Mouse (Mus musculus) intestine, embryonic 14.5 days (tissue): ENCODE results near the gene Spag7. TPM values are rescaled to one million over a fixed set of nuclear protein-coding genes. Genes with fewer than 3 reads are reported as not detected.

Experiments used
- ATAC-seq: fragments of 200-750 bp; cut with Nextera tagmentation; replicated peaks from 2 replicates; pipeline ENCODE4 v1.8.0; 2017; ENCODE audit warnings: low read depth, moderate number of reproducible peaks, moderate TSS enrichment, moderate library complexity; ENCODE audit not compliant: low FRiP score, low TSS enrichment
- DNase-seq: peaks from one replicate; pipeline ENCODE4 v3.0.0-alpha.2; 2018; ENCODE audit warnings: low spot score
- H3K27ac ChIP-seq: fragments of 300-500 bp; sonication (generic); 2 replicates; pipeline ENCODE4 v1.5.1; 2014; ENCODE audit warnings: low read depth, mild to moderate bottlenecking, control low read depth
- H3K27me3 ChIP-seq: fragments of 300-500 bp; sonication (generic); replicated peaks from 2 replicates; pipeline ENCODE4 v1.6.1; 2014; ENCODE audit warnings: low read length, control low read depth; ENCODE audit not compliant: control insufficient read depth, insufficient read depth
- H3K36me3 ChIP-seq: fragments of 300-500 bp; sonication (generic); 2 replicates; pipeline ENCODE4 v1.6.1; 2014; ENCODE audit warnings: low read length, control low read depth; ENCODE audit not compliant: control insufficient read depth, insufficient read depth
- H3K4me1 ChIP-seq: fragments of 300-500 bp; sonication (generic); replicated peaks from 2 replicates; pipeline ENCODE4 v1.6.1; 2014; ENCODE audit warnings: low read length, control low read depth, mixed read lengths; ENCODE audit not compliant: control insufficient read depth, insufficient read depth
- H3K4me2 ChIP-seq: fragments of 300-500 bp; sonication (generic); 2 replicates; pipeline ENCODE4 v1.6.1; 2014; ENCODE audit warnings: low read length
- H3K4me3 ChIP-seq: fragments of 300-500 bp; sonication (generic); 2 replicates; pipeline ENCODE4 v1.5.1; 2014; ENCODE audit warnings: low read depth, low read length, control low read depth, mixed read lengths
- H3K9ac ChIP-seq: fragments of 300-500 bp; sonication (generic); 2 replicates; pipeline ENCODE4 v1.6.1; 2014; ENCODE audit warnings: mild to moderate bottlenecking, low read length
- H3K9me3 ChIP-seq: fragments of 300-500 bp; sonication (generic); 2 replicates; pipeline ENCODE4 v1.6.1; 2016; ENCODE audit warnings: low read length, control low read depth; ENCODE audit not compliant: control insufficient read depth
- WGBS: fragments of 180-500 bp; shearing (Covaris S2); extraction: QIAGEN DNeasy Blood & Tissue Kit; methylation state at CpG from one replicate; pipeline ENCODE4 v1.1.7; 2014; 5-methylcytosine and 5-hydroxymethylcytosine counted together
- polyA plus RNA-seq: library from polyadenylated mRNA; unstranded; fragments of >200 nt; fragmentation: Nextera tagmentation; extraction: Ambion mirVana; gene quantifications from 2 replicates; pipeline ENCODE4 v1.2.1, GENCODE M21; 2014

The Spag7 gene
- polyA plus RNA-seq, 1 experiment from 2014 or later: 140 TPM

DNA sequence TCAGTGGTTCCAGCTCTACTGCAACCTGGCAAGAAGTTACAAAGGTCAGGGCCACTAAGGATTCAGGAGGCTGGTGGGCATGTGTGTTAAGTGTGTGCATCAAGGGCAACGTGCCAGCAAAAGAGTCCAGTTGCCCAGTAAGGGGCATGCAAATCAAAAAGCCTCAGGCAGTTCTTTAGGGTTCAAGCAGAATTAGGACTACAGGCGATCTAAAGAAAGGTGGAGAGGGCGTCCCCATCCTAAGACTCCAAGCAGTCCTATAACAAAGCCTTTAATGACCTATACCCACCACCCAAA lies 23.0 kb downstream of the Spag7 start:
- peaks cover 36% of the 10 kb centered on the region for H3K4me1 ChIP-seq
- peak overlapping the region; percentile 74 for H3K27ac ChIP-seq
- no peaks in the 10 kb centered on the region for H3K9me3 ChIP-seq
- peak overlapping the region; percentile 82 for H3K9ac ChIP-seq
- WGBS: 31% methylated on average over 3 of the region's 3 CpGs
- peak overlapping the region; percentile 77 for H3K4me3 ChIP-seq
- DNase-seq (no peak), ATAC-seq (no peak)
- H3K27me3 ChIP-seq: no peaks in the 10 kb centered on the region
- peak overlapping the region; percentile 96 for H3K4me2 ChIP-seq
- H3K36me3 ChIP-seq: peaks cover 54% of the 10 kb centered on the region

DNA sequence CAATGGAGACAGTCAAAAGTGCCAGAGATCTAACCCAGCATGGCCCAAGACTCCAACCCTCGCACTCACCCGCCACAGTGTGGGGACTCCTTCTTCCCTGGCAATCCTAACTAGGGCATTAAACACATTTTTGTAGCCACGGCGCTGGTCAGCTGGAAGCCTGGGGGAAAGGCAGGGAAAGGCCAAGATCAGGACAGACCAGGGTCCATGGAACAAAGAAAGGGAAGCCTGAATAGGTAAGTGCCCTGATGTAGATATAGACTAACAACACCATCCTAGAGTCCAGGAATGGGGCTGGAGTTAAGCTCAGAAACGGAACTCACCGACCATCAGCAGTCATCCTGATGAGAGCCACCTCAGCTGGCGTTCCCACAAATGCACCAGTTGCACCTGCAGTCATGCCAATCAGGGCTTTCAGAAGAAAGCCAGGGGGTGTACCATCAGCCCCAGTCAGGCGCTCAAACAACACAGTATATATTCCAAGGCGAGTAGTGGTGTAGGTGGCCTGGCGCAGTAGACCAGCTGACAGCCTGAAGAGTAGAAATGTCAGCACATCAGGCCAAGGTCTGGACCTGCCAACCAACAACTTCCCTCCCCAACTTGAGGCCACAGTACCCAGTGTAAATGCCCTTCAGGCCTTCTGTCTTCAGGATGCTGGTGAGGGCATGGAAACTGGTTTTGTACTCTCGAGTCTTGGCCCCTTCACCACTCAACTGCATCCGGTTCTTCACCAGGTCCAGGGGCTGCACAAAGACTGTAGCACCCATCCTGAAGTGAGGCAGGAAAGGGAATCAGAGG lies 23.6 kb downstream of the Spag7 start:
- Histone ChIP-seq H3K27ac (peak overlapping the region; percentile 74; the same call in 1 of the 2 replicates), H3K4me1 (peaks cover 30% of the 10 kb centered on the region), H3K36me3 (peaks cover 49% of the 10 kb centered on the region), H3K27me3 (no peaks in the 10 kb centered on the region), H3K9me3 (no peaks in the 10 kb centered on the region), H3K9ac (peak overlapping the region; percentile 82), H3K4me3 (peak overlapping the region; percentile 77), H3K4me2 (peak overlapping the region; percentile 96)
- 90% methylated on average over 12 of the region's 12 CpGs for WGBS
- DNase-seq (no peak), ATAC-seq (no peak)

GRCm38 (mm10) chr11:70644564-70645103 lies 24.6 kb downstream of the Spag7 start:
- no peak for ATAC-seq
- H3K4me3 ChIP-seq: no peak overlapping the region
- H3K36me3 ChIP-seq: peaks cover 39% of the 10 kb centered on the region
- DNase-seq: no peak
- WGBS: 96% methylated on average over 8 of the region's 8 CpGs
- H3K9ac ChIP-seq: no peak overlapping the region
- H3K27ac ChIP-seq: no peak overlapping the region
- H3K4me2 ChIP-seq: no peak overlapping the region
- H3K9me3 ChIP-seq: no peaks in the 10 kb centered on the region
- H3K4me1 ChIP-seq: peaks cover 27% of the 10 kb centered on the region
- H3K27me3 ChIP-seq: no peaks in the 10 kb centered on the region

DNA sequence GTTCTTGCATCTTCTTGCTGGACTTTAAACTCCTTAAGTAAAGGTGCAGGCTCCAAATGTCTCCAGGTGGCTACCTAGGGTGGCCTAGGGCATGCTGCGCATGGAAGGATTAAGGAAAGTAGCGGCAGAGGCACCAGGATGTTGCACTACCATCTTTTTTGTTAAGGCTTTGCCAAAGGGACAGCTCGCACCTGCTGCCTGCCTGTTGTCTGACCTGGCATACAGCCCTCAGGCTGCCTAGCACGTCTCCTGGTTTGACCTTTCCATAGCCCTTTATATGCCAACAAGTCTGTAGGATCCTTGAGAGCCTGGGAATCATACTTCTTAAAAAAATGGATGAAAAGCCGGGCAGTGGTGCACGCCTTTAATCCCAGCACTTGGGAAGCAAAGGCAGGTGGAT lies 26.2 kb downstream of the Spag7 start:
- no peaks in the 10 kb centered on the region for H3K9me3 ChIP-seq
- WGBS: 89% methylated on average over 6 of the region's 6 CpGs
- H3K36me3 ChIP-seq: peaks cover 24% of the 10 kb centered on the region
- H3K27me3 ChIP-seq: no peaks in the 10 kb centered on the region
- H3K4me1 ChIP-seq: peaks cover 12% of the 10 kb centered on the region
- H3K4me2 ChIP-seq: no peak overlapping the region
- no peak overlapping the region for H3K4me3 ChIP-seq
- no peak overlapping the region for H3K27ac ChIP-seq
- ATAC-seq: no peak
- H3K9ac ChIP-seq: no peak overlapping the region
- no peak for DNase-seq

- Histone ChIP-seq H3K9ac (no peak overlapping the region), H3K36me3 (peaks cover 24% of the 10 kb centered on the region), H3K9me3 (no peaks in the 10 kb centered on the region), H3K27ac (no peak overlapping the region), H3K4me3 (no peak overlapping the region), H3K27me3 (no peaks in the 10 kb centered on the region), H3K4me2 (no peak overlapping the region), H3K4me1 (peaks cover 9% of the 10 kb centered on the region)
- WGBS: 83% methylated on average over 7 of the region's 7 CpGs
- ATAC-seq (no peak), DNase-seq (no peak)
These were observed 28.0 kb downstream of the Spag7 start for GRCm38 (mm10) chr11:70641241-70641640.

- Histone ChIP-seq H3K4me1 (no peaks in the 10 kb centered on the region), H3K36me3 (peaks cover 16% of the 10 kb centered on the region), H3K9ac (no peak overlapping the region), H3K4me2 (no peak overlapping the region), H3K27me3 (no peaks in the 10 kb centered on the region), H3K27ac (no peak overlapping the region), H3K4me3 (no peak overlapping the region), H3K9me3 (no peaks in the 10 kb centered on the region)
- WGBS: 81% methylated on average over 8 of the region's 8 CpGs
- no peak for ATAC-seq
- DNase-seq: no peak
These were observed 29.2 kb downstream of the Spag7 start for GRCm38 (mm10) chr11:70639976-70640375.

DNA sequence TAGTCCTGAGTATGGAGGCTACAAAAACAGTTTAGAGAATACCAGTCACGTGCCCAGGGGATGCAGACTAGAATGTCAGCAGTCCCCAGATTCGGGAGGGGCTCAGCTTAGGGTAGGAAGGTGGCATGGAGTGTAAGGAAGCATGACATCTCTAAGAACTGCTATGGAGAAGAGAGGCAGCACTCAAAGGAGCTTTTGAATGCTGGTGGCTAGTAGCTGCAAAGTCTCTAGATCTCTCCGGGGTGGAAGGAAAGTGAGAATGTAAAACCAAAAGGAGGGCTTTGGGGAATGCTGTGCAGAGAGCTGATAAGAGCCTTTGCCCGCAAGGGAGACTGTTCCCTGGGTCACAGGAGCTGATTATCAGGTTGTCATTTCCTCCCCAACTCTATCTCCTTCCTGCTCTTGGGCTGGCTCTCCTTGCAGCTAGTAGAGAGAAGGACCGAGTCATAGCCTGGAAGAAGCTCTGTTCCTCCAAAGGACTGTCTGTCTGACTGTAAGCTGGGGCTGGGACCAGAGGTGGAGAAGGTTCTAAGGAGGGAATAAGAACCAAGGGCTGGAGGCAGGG lies 30.4 kb downstream of the Spag7 start, which contains the start of gene Gp1ba:
Gene Gp1ba (plus strand): TSS at position 409 of the 565 bp plus-strand sequence.
- Histone ChIP-seq H3K36me3 (peaks cover 5% of the 10 kb centered on the region; the same call in 1 of the 2 replicates), H3K9me3 (no peaks in the 10 kb centered on the region), H3K4me2 (no peak within 1 kb of the TSS), H3K4me3 (no peak within 1 kb of the TSS), H3K4me1 (no peaks in the 10 kb centered on the region), H3K27ac (no peak within 1 kb of the TSS), H3K27me3 (no peaks in the 10 kb centered on the region), H3K9ac (no peak within 1 kb of the TSS)
- 28% methylated on average over 5 of the region's 5 CpGs for WGBS
- DNase-seq (no peak), ATAC-seq (no peak)

- Histone ChIP-seq H3K36me3 (no peaks in the 10 kb centered on the region; the same call in 1 of the 2 replicates), H3K4me2 (no peak overlapping the region), H3K4me1 (no peaks in the 10 kb centered on the region), H3K9me3 (no peaks in the 10 kb centered on the region), H3K27me3 (no peaks in the 10 kb centered on the region), H3K4me3 (no peak overlapping the region), H3K27ac (no peak overlapping the region), H3K9ac (no peak overlapping the region)
- DNase-seq (no peak), ATAC-seq (no peak)
- 95% methylated on average over 1 of the region's 1 CpGs for whole genome bisulfite sequencing
These were observed 30.9 kb downstream of the Spag7 start for GRCm38 (mm10) chr11:70638293-70638692.
